Comparison of ENCODE assay signal across 8 mouse cellular contexts in the genomic region with DNA sequence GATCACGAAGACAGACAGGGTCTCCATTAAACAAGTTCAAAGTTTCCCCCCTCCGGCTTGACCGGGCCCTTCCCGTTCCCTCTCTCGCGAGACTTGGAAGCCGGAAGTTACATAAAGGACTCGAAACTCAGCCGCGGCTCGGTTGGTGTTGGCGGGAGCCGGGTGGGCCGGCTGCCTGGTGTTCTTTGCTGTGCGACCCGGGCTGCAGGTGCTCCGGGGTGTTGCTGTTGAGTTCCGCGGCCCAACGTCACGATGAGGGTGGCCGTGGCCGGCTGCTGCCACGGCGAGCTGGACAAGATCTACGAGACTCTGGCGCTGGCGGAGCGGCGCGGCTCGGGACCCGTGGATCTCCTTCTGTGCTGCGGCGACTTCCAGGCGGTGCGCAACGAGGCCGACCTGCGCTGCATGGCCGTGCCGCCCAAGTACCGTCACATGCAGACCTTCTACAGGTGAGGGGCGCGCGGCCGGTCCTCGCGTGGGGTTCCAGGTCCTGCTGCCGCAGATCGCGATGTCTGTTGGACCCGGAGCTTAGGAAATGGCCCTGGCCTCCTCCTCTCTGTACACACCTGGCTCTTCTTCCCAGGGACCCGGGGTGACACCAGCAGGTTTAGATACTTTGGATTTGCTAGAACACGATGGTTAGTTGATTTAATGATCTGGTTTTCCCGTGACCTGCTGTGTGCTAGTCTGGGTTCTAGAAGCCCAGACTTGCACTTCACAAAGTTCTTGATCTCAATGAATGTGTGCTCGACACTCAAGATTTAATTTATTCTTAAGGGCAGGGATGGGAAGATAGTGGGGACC. TPM values are rescaled to one million over a fixed set of nuclear protein-coding genes. Genes with fewer than 3 reads are reported as not detected.
DNase-seq lines count a peak whose midpoint lies in the region; ATAC-seq and TF ChIP-seq lines count a peak whose summit lies in the region.

A gene (plus strand): TSS at position 123 of the 804 bp plus-strand sequence.

- H3K4me1 ChIP-seq in erythroblast, embryonic 14.5 days (ENCODE audit: control insufficient read depth) = peaks cover 32% of the 10 kb centered on the region
- H3K4me1 ChIP-seq in heart, embryonic 13.5 days = peaks cover 14% of the 10 kb centered on the region
- peaks cover 26% of the 10 kb centered on the region for H3K4me1 ChIP-seq in liver, embryonic 12.5 days
- H3K4me1 ChIP-seq in stomach, embryonic 15.5 days = 0 out of 2 replicates have a peak, but pooled peaks cover 3% of the 10 kb centered on the region

- H3K4me2 ChIP-seq in heart, embryonic 13.5 days = peak within 1 kb of the TSS; percentile 82
- H3K4me2 ChIP-seq in liver, embryonic 12.5 days = peak within 1 kb of the TSS; percentile 75
- peak within 1 kb of the TSS; percentile 58 for H3K4me2 ChIP-seq in stomach, embryonic 15.5 days

- H3K79me3 ChIP-seq in C2C12 (ENCODE audit: low read depth) = peaks cover 26% of the 10 kb centered on the region

- H3ac ChIP-seq in C2C12 (ENCODE audit: control insufficient read depth, insufficient read length, low read depth) = peak within 1 kb of the TSS; percentile 78

- H3K36me3 ChIP-seq in C2C12 (ENCODE audit: control insufficient read depth, insufficient read depth) = peaks cover 24% of the 10 kb centered on the region
- peaks cover 31% of the 10 kb centered on the region for H3K36me3 ChIP-seq in erythroblast, embryonic 14.5 days (ENCODE audit: control insufficient read depth)
- peaks cover 19% of the 10 kb centered on the region for H3K36me3 ChIP-seq in heart, embryonic 13.5 days
- peaks cover 29% of the 10 kb centered on the region for H3K36me3 ChIP-seq in liver, embryonic 12.5 days
- no peaks in the 10 kb centered on the region for H3K36me3 ChIP-seq in stomach, embryonic 15.5 days

- H3K27ac ChIP-seq in heart, embryonic 13.5 days (replicated peaks) = peak within 1 kb of the TSS; percentile 63
- peak within 1 kb of the TSS; percentile 88 for H3K27ac ChIP-seq in liver, embryonic 12.5 days
- peak within 1 kb of the TSS; percentile 86 for H3K27ac ChIP-seq in stomach, embryonic 15.5 days

- no peak for TF ChIP-seq CTCF in C2C12 (IDR thresholded peaks at IDR 0.05; ENCODE audit: control insufficient read depth, insufficient read depth, insufficient read length)
- TF ChIP-seq CTCF in brain, embryonic 14.5 days (IDR thresholded peaks at IDR 0.05; ENCODE audit: borderline replicate concordance, extremely low read depth, insufficient read depth, insufficient read length) = no peak

- under 1% methylated on average over 57 of the region's 57 CpGs for WGBS in heart, embryonic 13.5 days
- 2% methylated on average over 57 of the region's 57 CpGs for WGBS in liver, embryonic 12.5 days (ENCODE audit: insufficient replicate concordance)
- WGBS in stomach, embryonic 15.5 days = under 1% methylated on average over 57 of the region's 57 CpGs

- ATAC-seq in heart, embryonic 13.5 days (ENCODE audit: extremely low read depth, insufficient number of reproducible peaks, low FRiP score, low TSS enrichment) = peak; percentile 77; the same call in 1 of the 2 replicates
- peak; percentile 91 for ATAC-seq in liver, embryonic 12.5 days
- peak; percentile 96 for ATAC-seq in stomach, embryonic 15.5 days (ENCODE audit: insufficient read depth, low FRiP score, low read depth)

- H3K9me3 ChIP-seq in erythroblast, embryonic 14.5 days (ENCODE audit: control insufficient read depth, low read length) = no peaks in the 10 kb centered on the region
- no peaks in the 10 kb centered on the region for H3K9me3 ChIP-seq in heart, embryonic 13.5 days
- no peaks in the 10 kb centered on the region for H3K9me3 ChIP-seq in liver, embryonic 12.5 days (replicated peaks)
- no peaks in the 10 kb centered on the region for H3K9me3 ChIP-seq in stomach, embryonic 15.5 days

- H3K4me3 ChIP-seq in C2C12 (ENCODE audit: insufficient read depth, poor library complexity, severe bottlenecking) = peak within 1 kb of the TSS; percentile 82
- peak within 1 kb of the TSS; percentile 85 for H3K4me3 ChIP-seq in erythroblast, embryonic 14.5 days (replicated peaks)
- H3K4me3 ChIP-seq in heart, embryonic 13.5 days = peak within 1 kb of the TSS; percentile 74
- H3K4me3 ChIP-seq in liver, embryonic 12.5 days = peak within 1 kb of the TSS; percentile 88
- peak within 1 kb of the TSS; percentile 66 for H3K4me3 ChIP-seq in stomach, embryonic 15.5 days (replicated peaks)

- peak; percentile 79; the same call in 1 of the 2 replicates for TF ChIP-seq POLR2A in brain, embryonic 14.5 days (IDR thresholded peaks at IDR 0.05; ENCODE audit: borderline replicate concordance, extremely low read depth, insufficient read depth, insufficient read length, poor library complexity, severe bottlenecking)

- DNase-seq in brain, embryonic 14.5 days (ENCODE audit: low read depth) = peak; percentile 95
- peak; percentile 96 for DNase-seq in kidney, postnatal 10 days
- DNase-seq in natural killer cell, adult 2 months (ENCODE audit: low spot score in 2 of 2) = peak; percentile 91 to 94

- no peaks in the 10 kb centered on the region for H3K27me3 ChIP-seq in C2C12 (ENCODE audit: control insufficient read depth, insufficient read depth, insufficient read length)
- no peaks in the 10 kb centered on the region for H3K27me3 ChIP-seq in erythroblast, embryonic 14.5 days (ENCODE audit: control insufficient read depth)
- no peaks in the 10 kb centered on the region; the same call in none of the 2 replicates for H3K27me3 ChIP-seq in heart, embryonic 13.5 days (replicated peaks)
- 0 out of 2 replicates have a peak, but pooled peaks cover 3% of the 10 kb centered on the region for H3K27me3 ChIP-seq in liver, embryonic 12.5 days (replicated peaks)
- 0 out of 2 replicates have a peak, but pooled peaks cover 2% of the 10 kb centered on the region for H3K27me3 ChIP-seq in stomach, embryonic 15.5 days (replicated peaks)

- peak within 1 kb of the TSS; percentile 93 for H3K9ac ChIP-seq in heart, embryonic 13.5 days
- H3K9ac ChIP-seq in liver, embryonic 12.5 days = peak within 1 kb of the TSS; percentile 92
- H3K9ac ChIP-seq in stomach, embryonic 15.5 days = peak within 1 kb of the TSS; percentile 66

- peaks cover 42% of the 10 kb centered on the region for H3K79me2 ChIP-seq in C2C12 (ENCODE audit: control insufficient read depth, insufficient read depth)

TF ChIP-seq in C2C12, 6 proteins besides CTCF, POLR2A, EP300 and RAD21:
- TF ChIP-seq USF1 (IDR thresholded peaks at IDR 0.05; ENCODE audit: low read depth) (no peak), FOSL1 (IDR thresholded peaks at IDR 0.05; ENCODE audit: insufficient read depth, low read length, poor library complexity, severe bottlenecking) (no peak), CEBPB (IDR thresholded peaks at IDR 0.05; ENCODE audit: low read depth) (no peak), MYOG (IDR thresholded peaks at IDR 0.05; ENCODE audit: control insufficient read depth, extremely low read depth, insufficient read length) (no peak), MYOD1 (IDR thresholded peaks at IDR 0.05; ENCODE audit: control insufficient read depth, insufficient read length, low read depth) (no peak), MAX (IDR thresholded peaks at IDR 0.05) (no peak)
TF ChIP-seq in C2C12: peak in this region for 0.

RNA-seq across cellular contexts. Expression of the gene that starts here (rescaled TPM):
- polyA plus RNA-seq in C2C12 (2012; fragmentation: generic; extraction: Trizol) = 13.8 TPM
- 18.0 and 19.6 TPM in 2 replicates for polyA plus RNA-seq in brain, embryonic 14.5 days (2012; rRNA removed)
- 2.1 TPM in 2 replicates for polyA plus RNA-seq in erythroblast, embryonic 14.5 days (2012)
- polyA plus RNA-seq in heart, embryonic 13.5 days (2015; fragmentation: Nextera tagmentation; extraction: Ambion mirVana) = 16.3 and 17.3 TPM in 2 replicates
- 26.8 and 31.4 TPM in 2 replicates for polyA plus RNA-seq in liver, embryonic 12.5 days (2016; fragmentation: Nextera tagmentation; extraction: Ambion mirVana)
- polyA plus RNA-seq in stomach, embryonic 15.5 days (2015; fragmentation: Nextera tagmentation; extraction: Ambion mirVana) = 26.1 and 29.0 TPM in 2 replicates

Comparison
In these comparisons a context has a peak if more than half of its experiments do, and no peak if none do; other contexts are left out.
1. Peak in every context shown above with its lines: DNase-seq, ATAC-seq, H3K4me3 ChIP-seq and H3K27ac ChIP-seq.